Mouse (Mus musculus) ES-Bruce4 (cell line): ENCODE results near the gene Gm11232. TPM values are rescaled to one million over a fixed set of nuclear protein-coding genes. Genes with fewer than 3 reads are reported as not detected.

Source experiments
- H3K27ac ChIP-seq: 2 replicates; pipeline ENCODE4 v1.5.1; 2012; ENCODE audit warnings: low read length, inconsistent platforms; ENCODE audit not compliant: insufficient read depth
- H3K27me3 ChIP-seq: 2 replicates; pipeline ENCODE4 v1.6.1; 2012; ENCODE audit warnings: mild to moderate bottlenecking, low read length, inconsistent platforms; ENCODE audit not compliant: control insufficient read depth, poor library complexity, insufficient read depth, severe bottlenecking
- H3K36me3 ChIP-seq: 2 replicates; pipeline ENCODE4 v1.6.1; 2012; ENCODE audit warnings: inconsistent platforms, mild to moderate bottlenecking, low read length, moderate library complexity; ENCODE audit not compliant: control insufficient read depth, poor library complexity, insufficient read depth, severe bottlenecking
- H3K4me1 ChIP-seq: one replicate; pipeline ENCODE4 v1.8.1; 2011; ENCODE audit warnings: low read length; ENCODE audit not compliant: control insufficient read depth, insufficient read depth
- H3K4me3 ChIP-seq: 2 replicates; pipeline ENCODE4 v1.5.1; 2011; ENCODE audit warnings: low read depth, mild to moderate bottlenecking, low read length
- H3K9ac ChIP-seq: 2 replicates; pipeline ENCODE4 v1.6.1; 2012; ENCODE audit warnings: low read depth, mild to moderate bottlenecking, inconsistent platforms; ENCODE audit not compliant: poor library complexity, severe bottlenecking
- H3K9me3 ChIP-seq: replicated peaks from 2 replicates; pipeline ENCODE4 v1.6.1; 2012; ENCODE audit warnings: mild to moderate bottlenecking, low read length, inconsistent platforms; ENCODE audit not compliant: control insufficient read depth, poor library complexity, insufficient read depth, severe bottlenecking
- CTCF ChIP-seq: IDR thresholded peaks from one replicate; pipeline ENCODE4 v1.8.1; 2011; ENCODE audit warnings: low read depth, low read length
- EP300 ChIP-seq: IDR thresholded peaks from 2 replicates; pipeline ENCODE4 v1.6.1; 2011; ENCODE audit warnings: low read depth, low read length; ENCODE audit not compliant: insufficient read depth
- POLR2A ChIP-seq: IDR thresholded peaks from one replicate; pipeline ENCODE4 v1.8.1; 2011; ENCODE audit warnings: low read length; ENCODE audit not compliant: insufficient read depth
- polyA plus RNA-seq: library from polyadenylated mRNA; stranded (reverse); fragments of >200 nt; gene quantifications from 2 replicates; pipeline ENCODE4 v1.2.4, GENCODE M21; 2011; ENCODE audit warnings: low read depth; ENCODE audit not compliant: missing spikeins, insufficient read depth, insufficient read length

The Gm11232 gene
- not detected in 2 replicates for polyA plus RNA-seq

DNA sequence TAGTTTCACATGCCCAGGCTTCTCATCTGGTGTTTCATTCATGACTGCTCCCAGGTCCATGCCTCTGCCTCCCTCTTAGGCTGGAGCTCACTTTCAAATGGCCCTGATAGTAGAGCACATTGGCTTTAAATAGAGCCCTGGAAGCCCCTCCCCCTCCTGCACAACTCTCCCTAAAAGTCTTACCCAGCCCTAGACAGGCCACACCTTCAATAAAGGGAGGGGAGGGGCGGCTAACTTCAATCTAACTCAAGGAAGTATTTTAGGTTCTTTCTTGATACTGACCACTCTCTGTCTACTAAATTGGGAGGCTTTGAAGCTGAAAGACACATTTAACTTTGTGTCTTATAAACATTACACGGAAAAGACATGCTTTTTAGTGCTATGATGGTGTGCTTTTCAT, at the start of gene Gm11232:
Gene Gm11232 (minus strand): TSS at position 101 of the 400 bp plus-strand sequence.
- Histone ChIP-seq H3K36me3 (no peaks in the 10 kb centered on the region), H3K27me3 (no peaks in the 10 kb centered on the region), H3K27ac (no peak within 1 kb of the TSS), H3K9me3 (no peaks in the 10 kb centered on the region), H3K4me1 (no peaks in the 10 kb centered on the region), H3K4me3 (no peak within 1 kb of the TSS), H3K9ac (no peak within 1 kb of the TSS)
- TF ChIP-seq EP300, result no peak
- no peak for TF ChIP-seq CTCF
- TF ChIP-seq POLR2A, result no peak

DNA sequence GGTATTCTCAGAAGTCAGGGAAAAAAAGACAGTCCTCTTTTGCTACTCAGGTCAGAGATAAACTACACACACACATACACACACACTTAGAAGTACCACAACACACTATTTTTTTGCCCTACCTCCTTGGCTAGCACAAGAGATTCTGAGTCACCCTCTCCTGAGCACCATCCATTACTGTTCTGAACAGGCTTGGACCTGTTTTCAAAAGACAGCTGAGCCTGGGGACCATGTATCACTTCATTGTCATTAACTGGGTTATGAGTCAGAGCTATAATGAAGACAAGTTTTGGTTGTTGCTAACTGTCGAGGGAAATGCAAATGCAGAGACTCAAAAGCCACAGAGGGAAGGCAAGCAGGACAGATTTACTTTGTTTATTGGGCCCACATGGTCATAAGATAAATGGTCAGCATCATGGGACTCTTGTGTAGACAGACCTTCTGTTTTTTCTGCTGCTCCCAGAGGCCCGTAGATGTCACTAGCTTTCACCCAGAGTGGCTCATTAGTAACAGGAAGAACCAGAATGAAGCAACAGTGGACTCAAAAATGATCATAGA, 48.3 kb upstream of the Gm11232 start:
- H3K27ac ChIP-seq, result no peak overlapping the region
- no peaks in the 10 kb centered on the region for H3K9me3 ChIP-seq
- no peaks in the 10 kb centered on the region for H3K4me1 ChIP-seq
- TF ChIP-seq CTCF (no peak), EP300 (no peak), POLR2A (no peak)
- no peaks in the 10 kb centered on the region for H3K27me3 ChIP-seq
- H3K4me3 ChIP-seq, result no peak overlapping the region
- no peaks in the 10 kb centered on the region for H3K36me3 ChIP-seq
- H3K9ac ChIP-seq, result no peak overlapping the region

DNA sequence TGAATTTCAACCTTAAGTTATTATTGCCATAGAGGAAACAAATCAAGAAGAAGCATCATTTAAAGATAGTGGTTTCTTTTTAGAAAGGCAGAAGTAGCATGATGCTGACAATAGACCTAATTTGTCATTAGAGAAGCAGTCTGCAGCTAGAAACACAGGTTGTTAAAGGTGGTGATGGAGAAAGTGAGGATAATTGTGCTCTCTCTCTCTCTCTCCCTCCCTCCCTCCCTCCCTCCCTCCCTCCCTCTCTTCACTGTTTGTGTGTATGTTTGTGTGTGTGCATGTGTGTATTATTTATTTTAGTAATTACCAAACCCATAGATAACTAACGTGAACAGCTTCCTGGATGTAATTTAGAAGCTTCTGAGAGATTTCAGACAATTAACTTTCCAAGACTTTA, 7.8 kb upstream of the Gm11232 start:
- Histone ChIP-seq H3K27ac (no peak overlapping the region), H3K27me3 (no peaks in the 10 kb centered on the region), H3K36me3 (no peaks in the 10 kb centered on the region), H3K9ac (no peak overlapping the region), H3K4me3 (no peak overlapping the region), H3K4me1 (no peaks in the 10 kb centered on the region), H3K9me3 (no peaks in the 10 kb centered on the region)
- no peak for TF ChIP-seq POLR2A

DNA sequence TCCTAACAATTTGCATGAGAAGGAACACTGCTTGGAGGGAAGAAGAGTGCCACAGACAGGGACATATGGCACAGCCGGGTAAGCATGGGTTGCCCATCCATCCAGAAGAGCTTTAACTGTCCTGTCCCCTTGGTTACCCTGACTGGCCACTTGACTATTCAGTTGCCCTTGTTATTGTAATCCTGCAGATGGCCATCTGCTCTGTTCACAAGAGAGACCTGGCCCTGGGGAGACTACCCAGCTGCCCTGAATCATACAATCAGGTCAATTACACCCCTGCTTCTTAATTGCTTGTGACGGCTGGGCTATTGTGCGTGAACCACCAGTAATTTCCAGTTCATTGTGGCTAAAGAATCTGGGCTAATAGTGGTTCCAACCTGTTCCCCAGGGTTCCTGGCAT, 7.3 kb upstream of the Gm11232 start:
- TF ChIP-seq CTCF (no peak), POLR2A (no peak), EP300 (no peak)
- H3K27ac ChIP-seq, result no peak overlapping the region
- no peaks in the 10 kb centered on the region for H3K4me1 ChIP-seq

DNA sequence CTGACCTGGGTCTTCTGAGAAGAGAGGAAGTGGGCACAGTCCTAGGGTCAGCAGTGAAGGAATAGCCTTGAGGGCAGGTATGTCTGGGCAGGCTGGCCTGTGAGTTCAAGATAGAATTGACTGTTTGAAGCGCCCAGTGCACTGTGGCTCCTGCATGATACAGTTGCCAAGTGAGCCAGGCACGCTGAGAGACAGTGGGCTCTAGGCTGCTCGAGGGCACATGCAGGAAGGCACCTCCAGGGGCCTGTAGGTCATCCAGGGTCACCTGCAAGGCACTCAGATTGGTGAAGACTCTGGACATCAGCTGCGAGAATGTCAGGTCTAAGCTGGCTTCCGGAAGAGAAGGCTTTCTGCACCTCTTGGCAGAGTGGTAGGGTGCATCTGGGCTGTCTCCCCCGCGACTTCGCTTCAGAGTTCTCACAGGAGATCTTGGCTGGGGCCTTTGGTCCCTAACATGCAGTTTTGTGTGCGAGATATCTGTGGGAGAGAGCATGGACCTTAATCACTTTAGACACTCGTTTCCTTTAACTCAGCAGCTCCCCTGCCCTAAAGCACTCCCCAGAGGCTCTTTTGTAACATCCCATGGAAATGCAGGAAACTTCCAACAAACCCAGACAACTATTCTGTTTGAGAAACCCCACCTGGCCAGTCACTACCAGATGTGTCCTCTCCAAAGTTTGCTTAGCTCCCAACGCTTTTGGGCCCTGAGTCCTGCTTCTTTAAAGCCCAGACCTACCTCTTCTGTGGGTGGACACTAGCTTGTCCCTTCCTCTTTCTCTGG, 1.1 kb downstream of the Gm11232 start:
- Histone ChIP-seq H3K27ac (no peak overlapping the region), H3K36me3 (no peaks in the 10 kb centered on the region), H3K27me3 (no peaks in the 10 kb centered on the region), H3K9ac (no peak overlapping the region), H3K9me3 (no peaks in the 10 kb centered on the region), H3K4me3 (no peak overlapping the region), H3K4me1 (no peaks in the 10 kb centered on the region)
- no peak for TF ChIP-seq POLR2A
- TF ChIP-seq CTCF, result no peak
- no peak for TF ChIP-seq EP300

More for the DNA sequence above, 7.3 kb upstream of the Gm11232 start:
- no peak overlapping the region for H3K9ac ChIP-seq
- no peaks in the 10 kb centered on the region for H3K27me3 ChIP-seq
- no peaks in the 10 kb centered on the region for H3K36me3 ChIP-seq
- no peak overlapping the region for H3K4me3 ChIP-seq
- H3K9me3 ChIP-seq, result no peaks in the 10 kb centered on the region

DNA sequence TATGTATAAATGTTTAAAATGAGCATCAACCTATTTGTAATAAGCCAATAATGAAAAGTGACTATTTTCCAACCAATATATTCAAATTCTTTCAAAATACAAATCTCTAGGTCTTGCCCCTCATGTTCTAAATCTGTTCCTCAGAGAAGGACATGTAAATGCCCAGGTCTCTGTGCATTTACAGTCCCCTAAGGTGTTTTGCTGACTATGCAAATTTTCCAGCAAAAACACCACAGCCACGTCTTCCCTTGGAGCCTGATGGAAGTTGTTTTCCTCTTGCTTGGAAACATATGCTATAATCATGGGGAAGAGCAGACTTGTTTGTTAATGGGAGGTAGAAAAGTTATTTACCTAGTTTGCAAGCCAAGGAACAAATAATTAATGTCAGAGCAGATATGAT, 12.0 kb downstream of the Gm11232 start:
- TF ChIP-seq CTCF (no peak), EP300 (no peak), POLR2A (no peak)
- Histone ChIP-seq H3K27ac (no peak overlapping the region), H3K9me3 (peaks cover 6% of the 10 kb centered on the region), H3K4me3 (no peak overlapping the region), H3K4me1 (no peaks in the 10 kb centered on the region), H3K9ac (no peak overlapping the region), H3K36me3 (no peaks in the 10 kb centered on the region), H3K27me3 (no peaks in the 10 kb centered on the region)
